In the genomic region with DNA sequence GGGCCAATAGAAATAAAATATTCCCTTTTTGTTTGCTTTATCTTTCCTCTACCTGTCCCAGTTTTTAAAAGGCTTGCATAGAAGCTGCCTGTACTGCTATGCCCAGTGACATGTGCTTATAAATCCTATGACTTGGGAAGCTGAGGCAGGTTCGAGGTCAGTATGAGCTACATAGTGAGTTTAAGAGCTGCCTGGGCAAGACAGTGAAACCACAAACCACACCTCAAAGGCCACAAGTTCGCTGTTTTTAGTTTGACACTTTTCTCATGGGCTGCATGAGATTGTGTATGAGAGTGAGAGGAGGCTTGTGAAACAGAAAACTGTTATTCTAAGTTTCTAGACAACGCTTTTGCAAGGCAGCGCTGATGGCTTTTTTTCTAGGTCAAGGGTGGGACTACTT, we compare ENCODE assay signal across 28 mouse cellular contexts. TPM values are rescaled to one million over a fixed set of nuclear protein-coding genes. Genes with fewer than 3 reads are reported as not detected.
DNase-seq lines count a peak whose midpoint lies in the region; ATAC-seq lines count a peak whose summit lies in the region.
"Had no signal": no experiment of that assay in that cellular context is flagged by ENCODE, and none has a peak within 500 bp of the region (broad histone marks: within the 10 kb centered on the region; RNA-seq: fewer than 3 reads in every experiment).

No protein-coding gene starts in this region.

- H3K36me3 ChIP-seq in heart, embryonic 10.5 days = no peaks in the 10 kb centered on the region
- no peaks in the 10 kb centered on the region for H3K36me3 ChIP-seq in midbrain, embryonic 10.5 days
- no peaks in the 10 kb centered on the region for H3K36me3 ChIP-seq in midbrain, embryonic 16.5 days (ENCODE audit: control insufficient read depth, insufficient read depth, low read length)
- H3K36me3 ChIP-seq: embryonic facial prominence, embryonic 13.5 days; heart, embryonic 13.5 days; hindbrain, embryonic 13.5 days; limb, embryonic 12.5 days; liver, embryonic 13.5 days; neural tube, embryonic 13.5 days had no signal

- no peak for ATAC-seq in midbrain, embryonic 16.5 days
- ATAC-seq: forebrain, embryonic 14.5 days; inflammation-experienced regulatory T-cells, adult 6 months had no signal

- H3K27ac ChIP-seq in heart, embryonic 10.5 days = no peak overlapping the region
- peak overlapping the region; percentile 81; the same call in 1 of the 2 replicates for H3K27ac ChIP-seq in midbrain, embryonic 10.5 days (replicated peaks)
- H3K27ac ChIP-seq in midbrain, embryonic 16.5 days (ENCODE audit: low read length) = no peak overlapping the region
- H3K27ac ChIP-seq: embryonic facial prominence, embryonic 13.5 days; heart, embryonic 13.5 days; hindbrain, embryonic 13.5 days; liver, embryonic 13.5 days; neural tube, embryonic 13.5 days; stomach, postnatal 0 days had no signal

- H3K4me1 ChIP-seq in heart, embryonic 10.5 days = peaks cover 15% of the 10 kb centered on the region
- H3K4me1 ChIP-seq in midbrain, embryonic 10.5 days = peaks cover 44% of the 10 kb centered on the region
- peaks cover 15% of the 10 kb centered on the region for H3K4me1 ChIP-seq in midbrain, embryonic 16.5 days (ENCODE audit: control insufficient read depth, insufficient read depth, low read length)
- H3K4me1 ChIP-seq: liver, embryonic 13.5 days; megakaryocyte, embryonic 14.5 days had no signal

- H3K4me3 ChIP-seq in heart, embryonic 10.5 days = no peak overlapping the region
- no peak overlapping the region for H3K4me3 ChIP-seq in midbrain, embryonic 10.5 days
- H3K4me3 ChIP-seq in midbrain, embryonic 16.5 days (ENCODE audit: low read depth, low read length) = no peak overlapping the region
- H3K4me3 ChIP-seq: embryonic facial prominence, embryonic 13.5 days; erythroblast, embryonic 14.5 days; heart, embryonic 13.5 days; hindbrain, embryonic 13.5 days; limb, embryonic 12.5 days; liver, embryonic 13.5 days; megakaryocyte, embryonic 14.5 days; neural tube, embryonic 13.5 days had no signal

- no peak overlapping the region for H3K9ac ChIP-seq in midbrain, embryonic 16.5 days (ENCODE audit: low read depth, low read length)
- H3K9ac ChIP-seq: embryonic facial prominence, embryonic 13.5 days; heart, embryonic 13.5 days; hindbrain, embryonic 13.5 days; limb, embryonic 12.5 days; liver, embryonic 13.5 days; neural tube, embryonic 13.5 days had no signal

- DNase-seq in heart, adult 11 months = peak; percentile 64
- DNase-seq in heart, embryonic 10.5 days (ENCODE audit: low spot score) = no peak
- no peak for DNase-seq in midbrain, embryonic 10.5 days (ENCODE audit: low spot score)
- peak; percentile 85 for DNase-seq in adipocyte (ENCODE audit: low spot score)
- no peak for DNase-seq in retina, postnatal 1 day
- no peak for DNase-seq in left cerebral cortex, adult 8-10 months (ENCODE audit: low spot score in 2 of 2)
- DNase-seq: cerebellum, adult 18-20 months; gastrocnemius, postnatal 14 days; heart, adult 18-20 months; heart, postnatal 14 days; kidney, adult 8-10 months; liver, embryonic 13.5 days; lung, adult 2 months; midbrain, embryonic 14.5 days; right cerebral cortex, postnatal 14 days; thymus, adult 2 months; thymus, postnatal 4 days had no signal

- H3K27me3 ChIP-seq in heart, embryonic 10.5 days (ENCODE audit: insufficient read depth, poor library complexity, severe bottlenecking) = no peaks in the 10 kb centered on the region
- H3K27me3 ChIP-seq in midbrain, embryonic 10.5 days (ENCODE audit: low read depth, poor library complexity, severe bottlenecking) = no peaks in the 10 kb centered on the region
- no peaks in the 10 kb centered on the region for H3K27me3 ChIP-seq in midbrain, embryonic 16.5 days (ENCODE audit: control insufficient read depth, insufficient read depth, low read depth, low read length)
- H3K27me3 ChIP-seq: embryonic facial prominence, embryonic 13.5 days; heart, embryonic 13.5 days; hindbrain, embryonic 13.5 days; limb, embryonic 12.5 days; neural tube, embryonic 13.5 days had no signal

- no peaks in the 10 kb centered on the region for H3K9me3 ChIP-seq in heart, embryonic 10.5 days
- no peaks in the 10 kb centered on the region for H3K9me3 ChIP-seq in midbrain, embryonic 10.5 days (replicated peaks)
- no peaks in the 10 kb centered on the region for H3K9me3 ChIP-seq in midbrain, embryonic 16.5 days (replicated peaks; ENCODE audit: control insufficient read depth, low read length, poor library complexity, severe bottlenecking)
- H3K9me3 ChIP-seq: embryonic facial prominence, embryonic 13.5 days; heart, embryonic 13.5 days; hindbrain, embryonic 13.5 days; limb, embryonic 12.5 days; liver, embryonic 13.5 days; megakaryocyte, embryonic 14.5 days; neural tube, embryonic 13.5 days had no signal

- 83% methylated on average over 4 of the region's 4 CpGs for WGBS in heart, embryonic 10.5 days
- 88% methylated on average over 4 of the region's 4 CpGs for WGBS in midbrain, embryonic 10.5 days
- WGBS in midbrain, embryonic 16.5 days = 92% methylated on average over 4 of the region's 4 CpGs

- no peak overlapping the region for H3K4me2 ChIP-seq in midbrain, embryonic 16.5 days (ENCODE audit: low read length)
- H3K4me2 ChIP-seq: embryonic facial prominence, embryonic 13.5 days; heart, embryonic 13.5 days; hindbrain, embryonic 13.5 days; limb, embryonic 12.5 days; liver, embryonic 13.5 days; neural tube, embryonic 13.5 days had no signal

RNA-seq across cellular contexts. Expression of a gene that starts 42.4 kb away (rescaled TPM):
- 2.4 and 2.6 TPM in 2 replicates for polyA plus RNA-seq in heart, embryonic 10.5 days (2016; fragmentation: Nextera tagmentation; extraction: Ambion mirVana)
- polyA plus RNA-seq in midbrain, embryonic 10.5 days (2016; fragmentation: Nextera tagmentation; extraction: Ambion mirVana) = 0.54 and 1.2 TPM in 2 replicates
- polyA plus RNA-seq in midbrain, embryonic 16.5 days (2015; fragmentation: Nextera tagmentation; extraction: Ambion mirVana) = 0.72 and 0.78 TPM in 2 replicates
- 1 to 10 TPM; 2.9 to 4.3 (median 3.2) TPM for total RNA-seq in left cerebral cortex, adult 8-10 months (2022)
- polyA plus RNA-seq: erythroblast, embryonic 14.5 days; inflammation-experienced regulatory T-cells, adult 6 months had no signal

Comparison
In these comparisons a context has a peak if more than half of its experiments do, and no peak if none do; other contexts are left out.
1. DNase-seq: peak in heart, adult 11 months (single experiment) and adipocyte (single experiment); none in heart, embryonic 10.5 days (single experiment), midbrain, embryonic 10.5 days (single experiment), retina, postnatal 1 day (single experiment) and left cerebral cortex, adult 8-10 months (0 of 2).